Mouse (Mus musculus) neural tube, embryonic 13.5 days (tissue): ENCODE measurements at regions not wholly inside any gene's neighbourhood (a gene's known extent, or its start where the extent isn't known, plus 50 kb on each side); places are given as distances from the start of the nearest gene placed in this dataset.

Experiments used
- ATAC-seq: fragments of 200-750 bp; cut with Nextera tagmentation; 2 replicates; pipeline ENCODE4 v1.8.0; 2017; ENCODE audit warnings: low read depth, mild to moderate bottlenecking, moderate TSS enrichment, moderate library complexity
- H3K27ac ChIP-seq: fragments of 300-500 bp; sonication (generic); replicated peaks from 2 replicates; pipeline ENCODE4 v1.5.1; 2015; ENCODE audit warnings: moderate library complexity, mild to moderate bottlenecking, inconsistent platforms
- H3K27me3 ChIP-seq: fragments of 300-500 bp; sonication (generic); 2 replicates; pipeline ENCODE4 v1.6.1; 2015; ENCODE audit warnings: mild to moderate bottlenecking, inconsistent platforms
- H3K36me3 ChIP-seq: fragments of 300-500 bp; sonication (generic); 2 replicates; pipeline ENCODE4 v1.6.1; 2015; ENCODE audit warnings: mild to moderate bottlenecking, inconsistent platforms
- H3K4me1 ChIP-seq: fragments of 300-500 bp; sonication (generic); replicated peaks from 2 replicates; pipeline ENCODE4 v1.6.1; 2015; ENCODE audit warnings: inconsistent platforms
- H3K4me2 ChIP-seq: fragments of 300-500 bp; sonication (generic); 2 replicates; pipeline ENCODE4 v1.6.1; 2015; ENCODE audit warnings: inconsistent platforms, mild to moderate bottlenecking, moderate library complexity
- H3K4me3 ChIP-seq: fragments of 300-500 bp; sonication (generic); 2 replicates; pipeline ENCODE4 v1.5.1; 2015; ENCODE audit warnings: mild to moderate bottlenecking, inconsistent platforms
- H3K9ac ChIP-seq: fragments of 300-500 bp; sonication (generic); 2 replicates; pipeline ENCODE4 v1.6.1; 2015; ENCODE audit warnings: moderate library complexity, mild to moderate bottlenecking, inconsistent platforms
- H3K9me3 ChIP-seq: fragments of 300-500 bp; sonication (generic); 2 replicates; pipeline ENCODE4 v1.6.1; 2016; ENCODE audit warnings: inconsistent platforms
- WGBS: fragments of 180-500 bp; shearing (Covaris S2); methylation state at CpG from one replicate; pipeline ENCODE4 v1.1.7; 2015; 5-methylcytosine and 5-hydroxymethylcytosine counted together

- Histone ChIP-seq H3K36me3 (no peaks in the 10 kb centered on the region), H3K4me1 (no peaks in the 10 kb centered on the region), H3K4me2 (no peak overlapping the region), H3K9ac (no peak overlapping the region), H3K27me3 (no peaks in the 10 kb centered on the region), H3K27ac (no peak overlapping the region), H3K4me3 (no peak overlapping the region), H3K9me3 (no peaks in the 10 kb centered on the region)
- WGBS, result 68% methylated on average over 2 of the region's 2 CpGs
- no peak for ATAC-seq
Observed at GRCm38 (mm10) chr12:59834809-59835208, 615.3 kb upstream of the Fbxo33 start.

- 77% methylated on average over 3 of the region's 3 CpGs for WGBS
- Histone ChIP-seq H3K4me2 (no peak overlapping the region), H3K4me1 (no peaks in the 10 kb centered on the region), H3K27me3 (no peaks in the 10 kb centered on the region), H3K36me3 (no peaks in the 10 kb centered on the region), H3K9me3 (no peaks in the 10 kb centered on the region), H3K4me3 (no peak overlapping the region), H3K9ac (no peak overlapping the region), H3K27ac (no peak overlapping the region)
- ATAC-seq, result no peak
Observed at GRCm38 (mm10) chr12:59822918-59823317, 603.4 kb upstream of the Fbxo33 start.

GRCm38 (mm10) chr12:59822435-59822834 is 602.9 kb upstream of the Fbxo33 start:
- Histone ChIP-seq H3K9ac (no peak overlapping the region), H3K4me2 (no peak overlapping the region), H3K9me3 (no peaks in the 10 kb centered on the region), H3K27me3 (no peaks in the 10 kb centered on the region), H3K4me1 (no peaks in the 10 kb centered on the region), H3K36me3 (no peaks in the 10 kb centered on the region), H3K4me3 (no peak overlapping the region), H3K27ac (no peak overlapping the region)
- no peak for ATAC-seq
- 80% methylated on average over 2 of the region's 2 CpGs for WGBS

GRCm38 (mm10) chr12:59821698-59822097 is 602.2 kb upstream of the Fbxo33 start:
- no peak overlapping the region for H3K4me2 ChIP-seq
- no peak for ATAC-seq
- H3K4me1 ChIP-seq, result no peaks in the 10 kb centered on the region
- no peak overlapping the region for H3K4me3 ChIP-seq
- H3K27me3 ChIP-seq, result no peaks in the 10 kb centered on the region
- H3K36me3 ChIP-seq, result no peaks in the 10 kb centered on the region
- H3K9me3 ChIP-seq, result no peaks in the 10 kb centered on the region
- no peak overlapping the region for H3K9ac ChIP-seq
- 75% methylated on average over 2 of the region's 2 CpGs for WGBS
- no peak overlapping the region for H3K27ac ChIP-seq

- Histone ChIP-seq H3K27ac (no peak overlapping the region), H3K27me3 (no peaks in the 10 kb centered on the region), H3K4me3 (no peak overlapping the region), H3K36me3 (no peaks in the 10 kb centered on the region), H3K9me3 (no peaks in the 10 kb centered on the region), H3K9ac (no peak overlapping the region), H3K4me1 (no peaks in the 10 kb centered on the region), H3K4me2 (no peak overlapping the region)
- no peak for ATAC-seq
- WGBS, result 61% methylated on average over 4 of the region's 4 CpGs
Observed at GRCm38 (mm10) chr12:59815965-59816364, 596.4 kb upstream of the Fbxo33 start.

GRCm38 (mm10) chr12:59814356-59814755 is 594.8 kb upstream of the Fbxo33 start:
- Histone ChIP-seq H3K9ac (no peak overlapping the region), H3K4me1 (no peaks in the 10 kb centered on the region), H3K4me3 (no peak overlapping the region), H3K27ac (no peak overlapping the region), H3K27me3 (no peaks in the 10 kb centered on the region), H3K4me2 (no peak overlapping the region), H3K9me3 (no peaks in the 10 kb centered on the region), H3K36me3 (no peaks in the 10 kb centered on the region)
- WGBS, result 91% methylated on average over 13 of the region's 13 CpGs
- no peak for ATAC-seq

GRCm38 (mm10) chr12:59809224-59809623 is 589.7 kb upstream of the Fbxo33 start:
- H3K36me3 ChIP-seq, result no peaks in the 10 kb centered on the region
- H3K9me3 ChIP-seq, result no peaks in the 10 kb centered on the region
- H3K9ac ChIP-seq, result no peak overlapping the region
- ATAC-seq, result no peak; the same call in 1 of the 2 replicates
- WGBS, result 34% methylated on average over 2 of the region's 2 CpGs
- H3K4me1 ChIP-seq, result no peaks in the 10 kb centered on the region
- H3K4me2 ChIP-seq, result no peak overlapping the region
- H3K27me3 ChIP-seq, result no peaks in the 10 kb centered on the region
- H3K4me3 ChIP-seq, result no peak overlapping the region
- H3K27ac ChIP-seq, result no peak overlapping the region

- no peak overlapping the region for H3K27ac ChIP-seq
- H3K4me3 ChIP-seq, result no peak overlapping the region
- no peaks in the 10 kb centered on the region for H3K4me1 ChIP-seq
- peak; percentile 47; the same call in 1 of the 2 replicates for ATAC-seq
- H3K9ac ChIP-seq, result no peak overlapping the region
- H3K36me3 ChIP-seq, result no peaks in the 10 kb centered on the region
- H3K9me3 ChIP-seq, result no peaks in the 10 kb centered on the region
- 45% methylated on average over 3 of the region's 3 CpGs for WGBS
- no peak overlapping the region for H3K4me2 ChIP-seq
- no peaks in the 10 kb centered on the region for H3K27me3 ChIP-seq
Observed at GRCm38 (mm10) chr12:59798051-59798450, 578.5 kb upstream of the Fbxo33 start.

GRCm38 (mm10) chr12:59791473-59791872 is 571.9 kb upstream of the Fbxo33 start:
- Histone ChIP-seq H3K9ac (no peak overlapping the region), H3K27ac (no peak overlapping the region), H3K36me3 (no peaks in the 10 kb centered on the region), H3K4me2 (no peak overlapping the region), H3K4me3 (no peak overlapping the region), H3K4me1 (no peaks in the 10 kb centered on the region), H3K27me3 (no peaks in the 10 kb centered on the region), H3K9me3 (no peaks in the 10 kb centered on the region)
- 58% methylated on average over 4 of the region's 4 CpGs for WGBS
- ATAC-seq, result no peak

- Histone ChIP-seq H3K4me1 (no peaks in the 10 kb centered on the region), H3K36me3 (no peaks in the 10 kb centered on the region), H3K4me2 (no peak overlapping the region), H3K9ac (no peak overlapping the region), H3K27ac (no peak overlapping the region), H3K4me3 (no peak overlapping the region), H3K27me3 (no peaks in the 10 kb centered on the region), H3K9me3 (no peaks in the 10 kb centered on the region)
- ATAC-seq, result no peak
- 64% methylated on average over 4 of the region's 4 CpGs for WGBS
Observed at GRCm38 (mm10) chr12:59786831-59787230, 567.3 kb upstream of the Fbxo33 start.

- Histone ChIP-seq H3K4me3 (no peak overlapping the region), H3K4me2 (no peak overlapping the region), H3K27ac (no peak overlapping the region), H3K4me1 (no peaks in the 10 kb centered on the region), H3K36me3 (no peaks in the 10 kb centered on the region), H3K9ac (no peak overlapping the region), H3K9me3 (no peaks in the 10 kb centered on the region), H3K27me3 (no peaks in the 10 kb centered on the region)
- 80% methylated on average over 1 of the region's 1 CpGs for WGBS
- no peak for ATAC-seq
Observed at GRCm38 (mm10) chr12:59770980-59771379, 551.5 kb upstream of the Fbxo33 start.

- no peaks in the 10 kb centered on the region for H3K36me3 ChIP-seq
- H3K4me2 ChIP-seq, result no peak overlapping the region
- no peaks in the 10 kb centered on the region for H3K9me3 ChIP-seq
- H3K9ac ChIP-seq, result no peak overlapping the region
- 89% methylated on average over 1 of the region's 1 CpGs for WGBS
- H3K4me3 ChIP-seq, result no peak overlapping the region
- H3K27me3 ChIP-seq, result no peaks in the 10 kb centered on the region
- H3K4me1 ChIP-seq, result no peaks in the 10 kb centered on the region
- ATAC-seq, result no peak
- no peak overlapping the region for H3K27ac ChIP-seq
Observed at GRCm38 (mm10) chr12:59762260-59762659, 542.7 kb upstream of the Fbxo33 start.

- no peaks in the 10 kb centered on the region for H3K4me1 ChIP-seq
- no peaks in the 10 kb centered on the region for H3K27me3 ChIP-seq
- no peaks in the 10 kb centered on the region for H3K36me3 ChIP-seq
- no peak for ATAC-seq
- H3K4me2 ChIP-seq, result no peak overlapping the region
- no peaks in the 10 kb centered on the region for H3K9me3 ChIP-seq
- no peak overlapping the region for H3K4me3 ChIP-seq
- H3K9ac ChIP-seq, result no peak overlapping the region
- 85% methylated on average over 2 of the region's 2 CpGs for WGBS
- no peak overlapping the region for H3K27ac ChIP-seq
Observed at GRCm38 (mm10) chr12:59744768-59745167, 525.2 kb upstream of the Fbxo33 start.
